Mouse (Mus musculus): ENCODE results near the gene Olfr1347.
"Not testable (repeated sequence)": the region's sequence is repeated elsewhere in the genome, so short reads cannot be mapped to it uniquely, and the experiment has no call there.

The Olfr1347 gene

DNA sequence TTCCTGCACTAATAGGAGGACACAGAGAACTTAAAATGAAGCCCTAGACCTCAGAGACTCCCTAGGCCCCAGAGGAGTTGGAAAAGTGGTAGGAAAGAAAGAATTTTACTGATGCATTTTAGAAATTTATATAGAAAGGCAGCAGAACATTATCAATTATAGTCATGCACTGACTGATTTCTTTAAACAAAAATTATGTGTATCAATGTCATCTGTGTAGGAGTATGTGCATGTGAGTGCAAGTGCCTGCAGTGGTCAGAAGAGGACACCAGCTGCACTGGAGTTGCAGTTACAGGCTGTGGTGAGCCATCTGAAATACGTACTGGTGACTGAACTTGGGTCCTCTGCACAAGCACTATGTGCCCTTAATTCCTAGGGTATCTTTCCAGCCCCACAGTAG is at the start of gene Olfr1347:
Olfr1347 (minus strand) TSS at position 101 of the 400 bp plus-strand sequence.
- no peak for DNase-seq (ENCODE audit: low spot score in 2 of 2)

DNA sequence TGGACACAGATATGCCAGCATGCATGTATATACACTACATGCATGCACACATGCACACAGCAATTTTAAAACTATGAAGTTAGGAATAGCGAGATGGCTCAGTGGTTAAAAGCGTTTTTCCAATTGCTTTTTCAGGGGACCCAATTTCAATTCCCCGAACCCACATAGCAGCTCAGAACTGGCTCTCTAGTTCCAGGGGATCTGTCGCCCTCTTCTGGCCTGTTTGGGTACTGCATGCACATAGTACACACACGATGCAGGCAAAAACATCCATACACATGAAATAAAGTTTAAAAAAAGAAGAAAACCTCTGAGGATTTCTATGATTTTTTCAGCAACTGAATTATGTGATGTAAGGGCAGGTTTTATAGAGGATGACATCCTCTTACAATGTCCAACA is 26.6 kb upstream of the Olfr1347 start:
- DNase-seq (ENCODE audit: low spot score in 2 of 2): no peak

DNA sequence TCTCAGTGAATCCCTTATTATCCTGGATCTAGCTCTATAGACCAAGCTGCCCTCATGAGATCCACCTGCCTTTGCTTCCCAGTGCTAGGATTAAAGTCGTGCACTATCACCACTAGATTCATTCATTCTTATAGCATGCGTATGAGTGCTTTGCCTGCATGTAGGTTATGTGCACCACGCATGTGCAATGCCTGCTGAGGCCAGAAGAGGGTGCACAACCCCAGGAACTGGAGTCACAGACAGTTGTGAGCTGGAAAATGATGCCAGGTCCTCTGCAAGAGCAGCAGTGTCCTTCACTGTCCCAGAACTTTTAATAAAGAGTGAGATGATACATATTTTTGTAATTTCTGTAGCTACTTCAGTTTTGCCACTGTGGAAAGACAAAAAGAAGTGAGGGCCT is 25.4 kb upstream of the Olfr1347 start:
- no peak for DNase-seq (ENCODE audit: low spot score in 2 of 2)

DNA sequence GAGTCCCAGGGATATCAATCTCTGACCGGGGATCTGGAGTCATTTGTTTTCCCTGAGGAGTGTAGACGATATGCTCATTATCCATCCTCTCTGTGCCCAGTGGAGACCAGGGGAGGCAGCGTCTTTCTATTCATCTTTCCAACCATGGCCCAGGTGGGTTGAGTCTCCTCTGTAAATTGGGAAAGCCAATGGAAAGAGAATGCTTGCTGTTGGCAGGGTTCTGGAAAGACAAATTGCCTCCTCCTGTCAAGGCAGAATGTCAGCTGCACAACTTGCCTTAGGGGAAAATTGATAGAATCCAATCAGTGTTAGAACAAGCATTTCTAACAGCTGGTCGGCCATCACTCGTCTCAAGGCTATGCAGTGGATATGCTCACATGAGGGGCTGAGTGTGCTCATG is 23.3 kb upstream of the Olfr1347 start, which contains the start of gene Olfr1349:
Olfr1349 (minus strand) TSS at position 101 of the 400 bp plus-strand sequence.
- DNase-seq (ENCODE audit: low spot score in 2 of 2): no peak

DNA sequence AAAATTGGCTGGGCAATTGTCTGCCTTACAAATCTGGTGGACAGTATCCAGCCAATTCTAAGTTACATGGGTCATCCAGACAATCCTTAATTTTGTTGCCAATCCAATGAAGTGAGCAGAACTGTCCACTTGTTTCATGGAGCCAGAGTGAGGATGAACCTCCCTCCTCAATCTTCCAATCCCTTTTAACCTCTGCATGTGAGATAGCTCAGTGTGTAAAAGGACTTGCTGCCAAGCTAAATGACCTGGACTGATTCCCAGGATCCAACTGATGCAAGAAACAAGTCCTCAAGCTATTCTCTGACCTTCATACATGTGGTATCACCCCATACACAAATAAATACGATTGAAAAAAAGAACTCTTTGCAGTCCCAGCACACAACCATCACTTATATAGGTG is 22.1 kb upstream of the Olfr1347 start:
- DNase-seq (ENCODE audit: low spot score in 2 of 2): no peak

DNA sequence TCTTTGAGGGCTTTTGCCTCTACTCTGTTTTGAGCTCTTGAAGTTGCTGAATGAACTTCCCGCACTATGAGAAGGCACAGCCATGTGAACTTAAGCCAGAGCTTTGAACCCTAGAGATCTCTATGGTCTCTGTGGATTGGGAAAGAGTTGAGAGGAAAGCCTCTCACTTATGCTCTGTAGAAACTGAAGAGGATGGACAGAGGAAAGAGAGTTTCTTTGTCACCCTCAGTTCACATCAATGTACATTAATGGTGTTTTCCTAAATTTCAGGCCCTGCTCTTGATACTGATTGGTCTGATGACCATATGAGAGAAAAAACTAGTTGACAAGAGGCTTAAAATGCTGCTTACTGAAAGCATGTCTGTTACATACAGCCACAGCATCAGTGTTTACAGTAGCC is 9.1 kb upstream of the Olfr1347 start, which contains the start of gene Olfr1348:
Olfr1348 (minus strand) TSS at position 101 of the 400 bp plus-strand sequence.
- DNase-seq (ENCODE audit: low spot score in 2 of 2): no peak

DNA sequence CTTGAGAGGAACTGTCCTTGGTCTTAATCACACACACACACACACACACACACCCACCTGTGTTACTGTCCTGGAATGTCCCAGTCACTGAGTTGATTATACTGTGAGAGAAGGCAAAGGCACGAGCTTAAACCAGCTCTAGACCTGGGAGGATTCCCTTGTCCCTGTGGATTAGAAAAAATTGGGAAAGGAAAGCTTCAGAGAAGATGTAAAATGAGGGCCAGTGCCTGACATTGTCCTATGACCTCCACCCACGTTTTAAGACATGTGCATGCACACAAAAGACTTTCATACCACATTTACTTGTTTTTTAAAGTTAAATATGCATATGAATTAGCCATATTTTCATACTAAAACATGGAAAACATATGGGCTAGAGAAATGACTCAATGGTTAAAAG is 12.7 kb downstream of the Olfr1347 start, which contains the start of gene Olfr5:
Olfr5 (minus strand) TSS at position 101 of the 400 bp plus-strand sequence.
- no peak for DNase-seq (ENCODE audit: low spot score in 2 of 2)

DNA sequence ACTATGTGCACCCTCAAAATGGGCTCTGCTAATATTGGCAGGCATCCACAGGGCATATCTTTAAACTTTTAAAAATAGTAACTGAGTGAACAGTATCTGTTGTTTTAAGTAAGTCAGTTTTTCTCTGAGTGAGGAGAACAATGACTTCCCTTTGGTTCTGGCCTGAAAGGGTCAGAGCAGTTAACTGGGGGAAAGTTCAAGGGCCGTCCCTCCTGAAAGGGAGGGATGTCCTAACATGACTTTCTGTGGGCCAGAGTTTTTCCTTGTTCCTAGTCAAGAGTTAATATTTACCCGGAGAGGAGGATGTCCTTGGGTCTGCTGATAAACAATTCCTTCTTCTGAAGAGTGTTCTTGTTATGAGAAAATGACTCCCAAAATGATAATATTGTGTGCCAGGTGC is 21.9 kb downstream of the Olfr1347 start:
- DNase-seq (ENCODE audit: low spot score in 2 of 2): not testable (repeated sequence)

DNA sequence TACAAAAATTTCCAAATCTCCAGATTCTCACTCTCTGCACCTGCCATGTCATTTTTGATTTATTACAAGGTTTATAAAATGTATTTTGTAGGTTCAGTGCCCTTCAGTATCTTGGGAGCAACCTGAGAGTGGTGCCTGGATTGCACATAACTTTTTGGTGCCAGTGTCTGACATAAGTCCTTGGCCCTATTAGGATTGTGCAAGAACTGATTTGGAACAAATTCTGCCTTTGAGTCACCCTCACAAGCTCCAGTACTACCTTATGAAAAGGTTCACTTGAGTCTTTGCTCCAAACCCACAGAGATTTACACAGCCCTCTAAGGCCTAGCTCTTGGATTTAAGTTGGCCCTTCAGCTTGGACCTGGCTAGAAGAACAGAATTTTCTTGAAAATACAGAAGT is 32.6 kb downstream of the Olfr1347 start, which contains the start of gene Olfr1346:
Olfr1346 (plus strand) TSS at position 151 of the 400 bp plus-strand sequence.
- no peak for DNase-seq (ENCODE audit: low spot score in 2 of 2)

DNA sequence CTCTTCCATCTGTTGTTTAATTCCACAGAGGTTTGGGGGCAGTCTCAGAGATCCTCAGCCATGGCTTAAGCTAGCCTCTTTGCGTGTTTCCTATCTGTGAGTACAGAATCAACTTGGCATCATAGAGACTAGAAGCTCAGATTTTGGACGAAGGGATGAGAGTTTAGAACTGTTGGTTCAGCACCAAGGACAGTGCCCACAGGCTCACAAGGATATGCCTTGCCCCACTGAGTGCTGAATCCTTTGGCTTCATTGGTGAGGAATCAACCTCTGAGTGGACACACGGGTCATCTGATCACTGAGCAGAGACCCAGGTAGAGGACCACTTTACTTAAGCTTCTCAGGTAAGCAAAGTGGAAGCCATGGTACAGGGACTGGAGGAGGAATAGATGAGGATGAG is 43.2 kb downstream of the Olfr1347 start:
- no peak for DNase-seq (ENCODE audit: low spot score in 2 of 2)

DNA sequence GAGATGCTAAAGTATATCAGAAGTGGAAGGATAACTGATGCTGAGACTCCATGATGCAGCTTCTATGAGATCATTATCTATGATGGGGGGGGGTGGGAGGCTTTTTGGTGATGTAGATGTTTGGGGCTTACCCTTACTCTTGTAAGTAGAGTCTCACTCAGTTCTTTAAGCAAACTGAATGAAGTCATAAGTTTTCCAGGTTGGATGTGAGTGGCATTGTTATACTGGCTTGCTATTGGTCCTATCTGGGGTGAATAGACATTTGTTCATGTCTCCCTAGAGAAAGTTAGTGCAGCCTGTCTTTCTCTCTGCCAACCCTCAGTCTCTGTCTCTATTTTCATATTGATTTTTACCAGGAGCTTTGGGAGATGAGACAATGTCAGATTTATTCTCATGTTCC is 43.7 kb downstream of the Olfr1347 start, which contains the start of gene Olfr1336:
Olfr1336 (plus strand) TSS at position 301 of the 400 bp plus-strand sequence.
- no peak for DNase-seq (ENCODE audit: low spot score in 2 of 2)

DNA sequence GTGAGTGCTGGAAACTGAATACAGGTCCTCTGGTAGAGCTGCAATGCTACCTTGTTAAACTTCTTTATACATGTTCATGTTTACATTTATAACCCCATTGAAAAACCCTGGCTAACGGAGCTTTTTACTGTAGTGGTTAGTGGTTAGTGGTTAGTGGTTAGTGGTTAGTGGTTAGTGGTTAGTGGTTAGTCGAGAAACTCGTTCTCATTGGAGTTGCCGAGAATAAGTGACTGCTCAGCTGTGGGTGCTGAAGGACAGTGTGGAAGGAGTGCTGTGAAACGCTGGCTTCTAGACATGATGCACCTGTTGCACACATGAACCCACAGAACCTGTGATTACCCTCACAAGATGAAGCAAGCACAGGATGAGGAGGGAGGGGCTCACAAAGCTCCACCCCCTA is 51.8 kb downstream of the Olfr1347 start:
- no peak for DNase-seq (ENCODE audit: low spot score in 2 of 2)

DNA sequence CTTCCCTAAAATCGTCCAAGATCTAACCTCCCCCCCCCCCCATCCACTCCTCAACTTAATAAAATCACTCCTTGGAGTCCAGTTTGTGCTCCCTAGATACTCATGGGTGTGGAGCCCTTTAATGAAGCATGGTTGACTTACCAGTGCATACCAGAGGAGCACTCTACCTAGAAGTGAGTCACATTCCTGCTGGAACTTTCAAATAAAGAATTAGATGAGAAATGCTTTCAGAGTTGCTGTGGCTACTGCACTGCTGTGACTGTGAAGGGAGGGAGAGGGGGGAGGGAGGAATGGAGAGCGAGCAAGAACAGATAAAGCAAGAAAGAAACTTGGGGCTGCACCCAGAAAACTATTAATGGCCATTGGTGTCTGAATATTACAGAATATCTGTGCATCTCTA is 58.4 kb downstream of the Olfr1347 start:
- no peak for DNase-seq (ENCODE audit: low spot score in 2 of 2)

DNA sequence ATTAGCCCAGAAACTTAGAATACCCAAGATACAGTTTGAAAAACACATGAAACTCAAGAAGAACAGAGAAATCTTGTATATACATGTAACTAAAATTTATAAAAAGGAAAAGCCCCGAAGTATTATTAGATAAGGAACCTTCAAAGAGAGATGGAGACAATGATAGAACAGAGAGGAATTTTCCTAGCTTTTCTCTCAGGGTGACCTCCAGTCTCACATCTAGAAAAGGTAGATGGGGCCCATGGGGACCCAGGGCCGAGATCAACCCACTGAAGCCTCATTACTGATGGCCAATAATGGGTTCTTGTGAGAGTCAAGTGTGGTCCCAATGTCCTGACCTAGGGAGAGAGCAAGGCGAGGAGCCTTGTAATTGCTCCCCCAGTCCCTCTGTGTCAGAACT is 61.2 kb downstream of the Olfr1347 start, which contains the start of gene Olfr1344:
Olfr1344 (plus strand) TSS at position 301 of the 400 bp plus-strand sequence.
- DNase-seq (ENCODE audit: low spot score in 2 of 2): no peak
